Mouse (Mus musculus): Measurements from ENCODE around the gene Dhrs13. TPM values are rescaled to one million over a fixed set of nuclear protein-coding genes. Genes with fewer than 3 reads are reported as not detected.
A peak's percentile ranks its signal among the peaks of the same experiment; 100 is the strongest.

Dhrs13 gene
- polyA plus RNA-seq, 1 experiment = 10.8 TPM

GRCm38 (mm10) chr11:78069646-78070045 is 37.6 kb downstream of the Dhrs13 start:
- Histone ChIP-seq H3K4me1 (ENCODE audit: control insufficient read depth, insufficient read depth, low read length) (peaks cover 3% of the 10 kb centered on the region; the same call in 1 of the 2 replicates), H3K4me3 (replicated peaks; ENCODE audit: control insufficient read depth, low read depth, low read length) (peak overlapping the region; percentile 7), H3K27ac (ENCODE audit: control insufficient read depth, insufficient read depth, low read depth, low read length, poor library complexity) (peak overlapping the region; percentile 93)
- 65% methylated on average over 6 of the region's 6 CpGs for WGBS
- no peak for TF ChIP-seq CTCF (IDR thresholded peaks at IDR 0.05; ENCODE audit: control insufficient read depth, insufficient read depth, low read length)
- peak; percentile 89; the same call in 1 of the 2 replicates for TF ChIP-seq POLR2A (IDR thresholded peaks at IDR 0.05; ENCODE audit: borderline replicate concordance, control insufficient read depth, low read depth, low read length)

- H3K4me3 ChIP-seq (replicated peaks; ENCODE audit: control insufficient read depth, low read depth, low read length) = peak overlapping the region; percentile 79
- TF ChIP-seq POLR2A (IDR thresholded peaks at IDR 0.05; ENCODE audit: borderline replicate concordance, control insufficient read depth, low read depth, low read length) (no peak), CTCF (IDR thresholded peaks at IDR 0.05; ENCODE audit: control insufficient read depth, insufficient read depth, low read length) (no peak)
- H3K4me1 ChIP-seq (ENCODE audit: control insufficient read depth, insufficient read depth, low read length) = peaks cover 1% of the 10 kb centered on the region; the same call in 1 of the 2 replicates
- peak overlapping the region; percentile 93 for H3K27ac ChIP-seq (ENCODE audit: control insufficient read depth, insufficient read depth, low read depth, low read length, poor library complexity)
- 77% methylated on average over 5 of the region's 5 CpGs for WGBS
Observed at GRCm38 (mm10) chr11:78071938-78072337, 39.9 kb downstream of the Dhrs13 start.

GRCm38 (mm10) chr11:78072425-78073130 is 40.5 kb downstream of the Dhrs13 start:
- Histone ChIP-seq H3K4me3 (replicated peaks; ENCODE audit: control insufficient read depth, low read depth, low read length) (peak overlapping the region; percentile 79), H3K27ac (ENCODE audit: control insufficient read depth, insufficient read depth, low read depth, low read length, poor library complexity) (peak overlapping the region; percentile 93), H3K4me1 (ENCODE audit: control insufficient read depth, insufficient read depth, low read length) (no peaks in the 10 kb centered on the region; the same call in 1 of the 2 replicates)
- 37% methylated on average over 6 of the region's 6 CpGs for WGBS
- TF ChIP-seq CTCF (IDR thresholded peaks at IDR 0.05; ENCODE audit: control insufficient read depth, insufficient read depth, low read length) (no peak), POLR2A (IDR thresholded peaks at IDR 0.05; ENCODE audit: borderline replicate concordance, control insufficient read depth, low read depth, low read length) (peak; percentile 95)

- Histone ChIP-seq H3K27ac (ENCODE audit: control insufficient read depth, insufficient read depth, low read depth, low read length, poor library complexity) (peak overlapping the region; percentile 91), H3K4me1 (ENCODE audit: control insufficient read depth, insufficient read depth, low read length) (no peaks in the 10 kb centered on the region; the same call in 1 of the 2 replicates), H3K4me3 (replicated peaks; ENCODE audit: control insufficient read depth, low read depth, low read length) (peak overlapping the region; percentile 69)
- TF ChIP-seq CTCF (IDR thresholded peaks at IDR 0.05; ENCODE audit: control insufficient read depth, insufficient read depth, low read length) = no peak
- peak; percentile 93 for TF ChIP-seq POLR2A (IDR thresholded peaks at IDR 0.05; ENCODE audit: borderline replicate concordance, control insufficient read depth, low read depth, low read length)
- 60% methylated on average over 9 of the region's 9 CpGs for WGBS
Observed at GRCm38 (mm10) chr11:78073577-78074276, 41.6 kb downstream of the Dhrs13 start.

GRCm38 (mm10) chr11:78074277-78074652 is 42.2 kb downstream of the Dhrs13 start:
- Histone ChIP-seq H3K4me1 (ENCODE audit: control insufficient read depth, insufficient read depth, low read length) (no peaks in the 10 kb centered on the region), H3K4me3 (replicated peaks; ENCODE audit: control insufficient read depth, low read depth, low read length) (peak overlapping the region; percentile 69), H3K27ac (ENCODE audit: control insufficient read depth, insufficient read depth, low read depth, low read length, poor library complexity) (peak overlapping the region; percentile 91)
- WGBS = 61% methylated on average over 2 of the region's 2 CpGs
- TF ChIP-seq CTCF (IDR thresholded peaks at IDR 0.05; ENCODE audit: control insufficient read depth, insufficient read depth, low read length) = no peak
- no peak for TF ChIP-seq POLR2A (IDR thresholded peaks at IDR 0.05; ENCODE audit: borderline replicate concordance, control insufficient read depth, low read depth, low read length)

GRCm38 (mm10) chr11:78074666-78075065 is 42.6 kb downstream of the Dhrs13 start:
- no peak for TF ChIP-seq POLR2A (IDR thresholded peaks at IDR 0.05; ENCODE audit: borderline replicate concordance, control insufficient read depth, low read depth, low read length)
- no peak for TF ChIP-seq CTCF (IDR thresholded peaks at IDR 0.05; ENCODE audit: control insufficient read depth, insufficient read depth, low read length)
- Histone ChIP-seq H3K4me3 (replicated peaks; ENCODE audit: control insufficient read depth, low read depth, low read length) (peak overlapping the region; percentile 69), H3K4me1 (ENCODE audit: control insufficient read depth, insufficient read depth, low read length) (no peaks in the 10 kb centered on the region), H3K27ac (ENCODE audit: control insufficient read depth, insufficient read depth, low read depth, low read length, poor library complexity) (peak overlapping the region; percentile 91)
- WGBS = 67% methylated on average over 4 of the region's 4 CpGs

GRCm38 (mm10) chr11:78079961-78080921 is 48.2 kb downstream of the Dhrs13 start, which contains the start of gene Eral1:
Gene Eral1, minus strand, starts transcription at chr11:78080383.
- Histone ChIP-seq H3K27ac (ENCODE audit: control insufficient read depth, insufficient read depth, low read depth, low read length, poor library complexity) (peak within 1 kb of the TSS; percentile 58), H3K4me3 (replicated peaks; ENCODE audit: control insufficient read depth, low read depth, low read length) (peak within 1 kb of the TSS; percentile 97), H3K4me1 (ENCODE audit: control insufficient read depth, insufficient read depth, low read length) (peaks cover 2% of the 10 kb centered on the region; the same call in 1 of the 2 replicates)
- WGBS = under 1% methylated on average over 42 of the region's 42 CpGs
- TF ChIP-seq POLR2A (IDR thresholded peaks at IDR 0.05; ENCODE audit: borderline replicate concordance, control insufficient read depth, low read depth, low read length) = peak; percentile 87; the same call in 1 of the 2 replicates
- TF ChIP-seq CTCF (IDR thresholded peaks at IDR 0.05; ENCODE audit: control insufficient read depth, insufficient read depth, low read length) = no peak

Measured in bone marrow, adult 2 months (tissue).